Mouse (Mus musculus): ENCODE measurements around the gene 2010003K11Rik.

2010003K11Rik gene

GRCm38 (mm10) chr19:4498062-4498933 is at the start of gene 2010003K11Rik:
2010003K11Rik (minus strand) TSS chr19:4498583.
- H3K36me3 ChIP-seq (ENCODE audit: control insufficient read depth, insufficient read depth, low read length, poor library complexity, severe bottlenecking): no peaks in the 10 kb centered on the region
- H3K27me3 ChIP-seq (ENCODE audit: control insufficient read depth, insufficient read depth, low read length, poor library complexity, severe bottlenecking): no peaks in the 10 kb centered on the region
- no peak for DNase-seq (ENCODE audit: low read depth, low spot score)

GRCm38 (mm10) chr19:4547801-4548200 is 49.4 kb upstream of the 2010003K11Rik start:
- no peaks in the 10 kb centered on the region for H3K36me3 ChIP-seq (ENCODE audit: control insufficient read depth, insufficient read depth, low read length, poor library complexity, severe bottlenecking)
- no peak for DNase-seq (ENCODE audit: low read depth, low spot score)
- peaks cover 1% of the 10 kb centered on the region; the same call in 1 of the 2 replicates for H3K27me3 ChIP-seq (ENCODE audit: control insufficient read depth, insufficient read depth, low read length, poor library complexity, severe bottlenecking)

- no peak for DNase-seq (ENCODE audit: low read depth, low spot score)
- H3K27me3 ChIP-seq (ENCODE audit: control insufficient read depth, insufficient read depth, low read length, poor library complexity, severe bottlenecking): peaks cover 1% of the 10 kb centered on the region; the same call in 1 of the 2 replicates
- no peaks in the 10 kb centered on the region for H3K36me3 ChIP-seq (ENCODE audit: control insufficient read depth, insufficient read depth, low read length, poor library complexity, severe bottlenecking)
Measured at GRCm38 (mm10) chr19:4545841-4546240, 47.5 kb upstream of the 2010003K11Rik start.

- no peaks in the 10 kb centered on the region for H3K36me3 ChIP-seq (ENCODE audit: control insufficient read depth, insufficient read depth, low read length, poor library complexity, severe bottlenecking)
- DNase-seq (ENCODE audit: low read depth, low spot score): no peak
- peaks cover 1% of the 10 kb centered on the region; the same call in 1 of the 2 replicates for H3K27me3 ChIP-seq (ENCODE audit: control insufficient read depth, insufficient read depth, low read length, poor library complexity, severe bottlenecking)
Measured at GRCm38 (mm10) chr19:4545091-4545490, 46.7 kb upstream of the 2010003K11Rik start.

GRCm38 (mm10) chr19:4542081-4542480 is 43.7 kb upstream of the 2010003K11Rik start:
- DNase-seq (ENCODE audit: low read depth, low spot score): no peak
- Histone ChIP-seq H3K36me3 (ENCODE audit: control insufficient read depth, insufficient read depth, low read length, poor library complexity, severe bottlenecking) (no peaks in the 10 kb centered on the region), H3K27me3 (ENCODE audit: control insufficient read depth, insufficient read depth, low read length, poor library complexity, severe bottlenecking) (peaks cover 1% of the 10 kb centered on the region; the same call in 1 of the 2 replicates)

- DNase-seq (ENCODE audit: low read depth, low spot score): no peak
- no peaks in the 10 kb centered on the region for H3K36me3 ChIP-seq (ENCODE audit: control insufficient read depth, insufficient read depth, low read length, poor library complexity, severe bottlenecking)
- H3K27me3 ChIP-seq (ENCODE audit: control insufficient read depth, insufficient read depth, low read length, poor library complexity, severe bottlenecking): peaks cover 1% of the 10 kb centered on the region; the same call in 1 of the 2 replicates
Measured at GRCm38 (mm10) chr19:4540992-4541391, 42.6 kb upstream of the 2010003K11Rik start.

GRCm38 (mm10) chr19:4540263-4540662 is 41.9 kb upstream of the 2010003K11Rik start:
- Histone ChIP-seq H3K36me3 (ENCODE audit: control insufficient read depth, insufficient read depth, low read length, poor library complexity, severe bottlenecking) (no peaks in the 10 kb centered on the region), H3K27me3 (ENCODE audit: control insufficient read depth, insufficient read depth, low read length, poor library complexity, severe bottlenecking) (peaks cover 1% of the 10 kb centered on the region; the same call in 1 of the 2 replicates)
- no peak for DNase-seq (ENCODE audit: low read depth, low spot score)

GRCm38 (mm10) chr19:4536606-4537005 is 38.2 kb upstream of the 2010003K11Rik start:
- H3K36me3 ChIP-seq (ENCODE audit: control insufficient read depth, insufficient read depth, low read length, poor library complexity, severe bottlenecking): no peaks in the 10 kb centered on the region
- DNase-seq (ENCODE audit: low read depth, low spot score): no peak

GRCm38 (mm10) chr19:4535922-4536321 is 37.5 kb upstream of the 2010003K11Rik start:
- no peak for DNase-seq (ENCODE audit: low read depth, low spot score)
- Histone ChIP-seq H3K36me3 (ENCODE audit: control insufficient read depth, insufficient read depth, low read length, poor library complexity, severe bottlenecking) (no peaks in the 10 kb centered on the region), H3K27me3 (ENCODE audit: control insufficient read depth, insufficient read depth, low read length, poor library complexity, severe bottlenecking) (no peaks in the 10 kb centered on the region)

More at GRCm38 (mm10) chr19:4536606-4537005, 38.2 kb upstream of the 2010003K11Rik start:
- H3K27me3 ChIP-seq (ENCODE audit: control insufficient read depth, insufficient read depth, low read length, poor library complexity, severe bottlenecking): no peaks in the 10 kb centered on the region

GRCm38 (mm10) chr19:4534646-4535045 is 36.3 kb upstream of the 2010003K11Rik start:
- no peaks in the 10 kb centered on the region for H3K36me3 ChIP-seq (ENCODE audit: control insufficient read depth, insufficient read depth, low read length, poor library complexity, severe bottlenecking)
- no peaks in the 10 kb centered on the region for H3K27me3 ChIP-seq (ENCODE audit: control insufficient read depth, insufficient read depth, low read length, poor library complexity, severe bottlenecking)
- DNase-seq (ENCODE audit: low read depth, low spot score): no peak

GRCm38 (mm10) chr19:4521426-4522050 is 23.2 kb upstream of the 2010003K11Rik start:
- H3K27me3 ChIP-seq (ENCODE audit: control insufficient read depth, insufficient read depth, low read length, poor library complexity, severe bottlenecking): no peaks in the 10 kb centered on the region
- H3K36me3 ChIP-seq (ENCODE audit: control insufficient read depth, insufficient read depth, low read length, poor library complexity, severe bottlenecking): no peaks in the 10 kb centered on the region
- DNase-seq (ENCODE audit: low read depth, low spot score): no peak

- H3K27me3 ChIP-seq (ENCODE audit: control insufficient read depth, insufficient read depth, low read length, poor library complexity, severe bottlenecking): no peaks in the 10 kb centered on the region
- no peaks in the 10 kb centered on the region for H3K36me3 ChIP-seq (ENCODE audit: control insufficient read depth, insufficient read depth, low read length, poor library complexity, severe bottlenecking)
- DNase-seq (ENCODE audit: low read depth, low spot score): no peak
Measured at GRCm38 (mm10) chr19:4517483-4517882, 19.1 kb upstream of the 2010003K11Rik start.

GRCm38 (mm10) chr19:4516288-4516687 is 17.9 kb upstream of the 2010003K11Rik start:
- DNase-seq (ENCODE audit: low read depth, low spot score): no peak
- H3K36me3 ChIP-seq (ENCODE audit: control insufficient read depth, insufficient read depth, low read length, poor library complexity, severe bottlenecking): no peaks in the 10 kb centered on the region
- no peaks in the 10 kb centered on the region for H3K27me3 ChIP-seq (ENCODE audit: control insufficient read depth, insufficient read depth, low read length, poor library complexity, severe bottlenecking)

GRCm38 (mm10) chr19:4515746-4516145 is 17.4 kb upstream of the 2010003K11Rik start:
- DNase-seq (ENCODE audit: low read depth, low spot score): no peak

GRCm38 (mm10) chr19:4513236-4513858 is 15.0 kb upstream of the 2010003K11Rik start:
- Histone ChIP-seq H3K36me3 (ENCODE audit: control insufficient read depth, insufficient read depth, low read length, poor library complexity, severe bottlenecking) (no peaks in the 10 kb centered on the region), H3K27me3 (ENCODE audit: control insufficient read depth, insufficient read depth, low read length, poor library complexity, severe bottlenecking) (no peaks in the 10 kb centered on the region)
- no peak for DNase-seq (ENCODE audit: low read depth, low spot score)

More at GRCm38 (mm10) chr19:4515746-4516145, 17.4 kb upstream of the 2010003K11Rik start:
- H3K36me3 ChIP-seq (ENCODE audit: control insufficient read depth, insufficient read depth, low read length, poor library complexity, severe bottlenecking): no peaks in the 10 kb centered on the region
- H3K27me3 ChIP-seq (ENCODE audit: control insufficient read depth, insufficient read depth, low read length, poor library complexity, severe bottlenecking): no peaks in the 10 kb centered on the region
